Mouse (Mus musculus): ENCODE data around the gene Bloc1s4. TPM values are rescaled to one million over a fixed set of nuclear protein-coding genes. Genes with fewer than 3 reads are reported as not detected.

Bloc1s4 gene
- polyA plus RNA-seq (2015; fragmentation: Nextera tagmentation; extraction: Ambion mirVana), result 16.3 and 19.5 TPM in 2 replicates

GRCm38 (mm10) chr5:36748536-36749061 is at the start of gene Bloc1s4:
Gene Bloc1s4, minus strand, starts transcription at chr5:36748650.

DNA sequence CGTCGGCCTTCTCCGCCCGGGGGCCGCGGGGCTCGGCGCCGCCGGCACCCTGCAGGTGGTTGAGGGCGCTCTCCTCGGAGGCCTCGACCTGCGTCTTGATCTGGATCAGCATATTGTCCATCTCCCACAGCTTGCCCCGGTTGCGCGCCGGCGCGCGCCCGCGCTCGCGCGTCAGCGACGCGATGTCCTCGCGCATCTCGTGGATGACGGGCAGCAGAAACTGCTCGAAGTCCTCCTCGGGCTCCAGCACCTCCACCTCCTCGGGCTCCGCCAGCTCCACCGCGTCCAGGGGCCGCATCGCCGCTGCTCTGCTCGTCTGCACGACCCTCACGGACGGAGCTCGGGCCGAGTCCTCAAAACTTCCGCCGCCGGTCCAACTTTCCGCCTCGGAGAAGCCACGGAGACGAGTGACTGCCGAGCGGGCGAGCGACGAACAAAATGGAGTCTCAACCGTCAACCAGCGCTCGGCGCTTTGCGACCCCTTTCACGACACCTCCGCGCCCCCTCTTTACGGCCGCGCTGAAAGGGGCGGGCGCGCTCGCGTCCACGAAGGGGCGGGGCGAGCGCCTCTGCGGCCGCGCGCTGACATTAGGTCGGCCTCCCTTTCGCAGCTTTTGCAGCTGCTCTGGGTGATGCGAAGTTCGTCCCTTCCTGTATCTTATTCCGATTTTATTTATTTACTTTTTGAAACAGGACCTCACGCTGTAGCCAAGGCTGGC is 48.0 kb upstream of the Bloc1s4 start, which contains the start of gene Mrfap1:
Gene Mrfap1, minus strand, starts transcription at position 477 of the 719 bp plus-strand sequence.

Other genes starting within 250 kb of the Bloc1s4 start
- 8.7 and 11.2 TPM in 2 replicates for gene Tbc1d14, start 155.4 kb downstream of the Bloc1s4 start, polyA plus RNA-seq (2015; fragmentation: Nextera tagmentation; extraction: Ambion mirVana)
- gene D5Ertd579e, start 52.6 kb downstream of the Bloc1s4 start, polyA plus RNA-seq (2015; fragmentation: Nextera tagmentation; extraction: Ambion mirVana), result 22.7 and 23.0 TPM in 2 replicates
- 301 and 371 TPM in 2 replicates for gene Mrfap1, start 48.1 kb upstream of the Bloc1s4 start, polyA plus RNA-seq (2015; fragmentation: Nextera tagmentation; extraction: Ambion mirVana)
- 10.5 and 11.7 TPM in 2 replicates for gene Man2b2, start 82.0 kb upstream of the Bloc1s4 start, polyA plus RNA-seq (2015; fragmentation: Nextera tagmentation; extraction: Ambion mirVana)
- gene Ppp2r2c, start 119.9 kb upstream of the Bloc1s4 start, polyA plus RNA-seq (2015; fragmentation: Nextera tagmentation; extraction: Ambion mirVana), result 0.27 and 0.38 TPM in 2 replicates
- 12.0 and 12.2 TPM in 2 replicates for gene Wfs1, start 240.6 kb upstream of the Bloc1s4 start, polyA plus RNA-seq (2015; fragmentation: Nextera tagmentation; extraction: Ambion mirVana)

Measured in skeletal muscle tissue, postnatal 0 days (tissue).